1 mouse cellular context compared by ENCODE assay signal in the genomic region with DNA sequence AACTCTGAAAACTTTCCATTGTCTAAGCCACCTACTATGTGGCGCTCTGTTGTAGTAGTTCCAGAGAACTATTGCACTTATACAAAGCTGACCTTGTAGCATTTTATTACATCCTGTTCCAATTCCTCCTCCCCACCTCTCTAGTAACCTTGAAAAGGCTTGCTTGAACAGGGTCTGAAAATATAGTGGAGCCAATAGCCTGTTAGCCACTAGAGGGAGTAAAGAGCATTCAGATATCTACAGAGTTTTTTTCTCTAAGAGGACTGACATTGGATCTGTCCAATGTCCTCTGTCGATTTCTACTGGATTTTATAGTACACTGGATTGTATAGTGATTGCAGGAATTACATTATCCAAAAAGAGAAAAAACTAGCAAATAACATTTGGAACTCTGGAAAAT.
TF ChIP-seq lines count a peak whose summit lies in the region.

No protein-coding gene starts in this region.

TF ChIP-seq in MEL, 35 proteins besides CTCF, POLR2A, EP300 and RAD21 (continued from another document):
- TF ChIP-seq ZC3H11A (IDR thresholded peaks at IDR 0.05; ENCODE audit: low read depth, low read length) (peak; percentile 79), BHLHE40 (IDR thresholded peaks at IDR 0.05; ENCODE audit: borderline replicate concordance, low read depth, low read length) (no peak), POLR2AphosphoS5 (IDR thresholded peaks at IDR 0.05; ENCODE audit: borderline replicate concordance, low read depth, low read length) (no peak), GATA1 (IDR thresholded peaks at IDR 0.05; ENCODE audit: low read depth, low read length) (no peak), ETS1 (IDR thresholded peaks at IDR 0.05; ENCODE audit: low read depth, low read length) (no peak), CHD1 (IDR thresholded peaks at IDR 0.05; ENCODE audit: low read depth, low read length) (no peak), POLR2AphosphoS2 (IDR thresholded peaks at IDR 0.05; ENCODE audit: low read length) (no peak), MAX (IDR thresholded peaks at IDR 0.05; ENCODE audit: low read length) (no peak)
